Mouse (Mus musculus): Measurements from ENCODE around the gene Tmem126a. TPM values are rescaled to one million over a fixed set of nuclear protein-coding genes. Genes with fewer than 3 reads are reported as not detected.

The Tmem126a gene
- polyA plus RNA-seq (2014; fragmentation: Nextera tagmentation; extraction: Ambion mirVana), result 116 and 123 TPM in 2 replicates

GRCm38 (mm10) chr7:90456845-90457468 lies at the start of gene Tmem126a:
Gene Tmem126a (minus strand): TSS chr7:90457229.
- Histone ChIP-seq H3K4me1 (ENCODE audit: control insufficient read depth, insufficient read depth, low read length) (no peaks in the 10 kb centered on the region), H3K27me3 (ENCODE audit: control insufficient read depth, insufficient read depth, low read length) (no peaks in the 10 kb centered on the region), H3K4me3 (ENCODE audit: low read depth, low read length) (peak within 1 kb of the TSS; percentile 71), H3K27ac (ENCODE audit: low read depth, low read length) (peak within 1 kb of the TSS; percentile 71), H3K9ac (ENCODE audit: low read length) (peak within 1 kb of the TSS; percentile 87), H3K4me2 (peak within 1 kb of the TSS; percentile 54), H3K36me3 (ENCODE audit: control insufficient read depth, insufficient read depth, low read length) (peaks cover 5% of the 10 kb centered on the region; the same call in 1 of the 2 replicates), H3K9me3 (ENCODE audit: control insufficient read depth, low read length) (no peaks in the 10 kb centered on the region)
- peak; percentile 99 for ATAC-seq (ENCODE audit: low FRiP score)
- WGBS, result under 1% methylated on average over 41 of the region's 41 CpGs
- DNase-seq (ENCODE audit: low spot score, missing footprints), result peak; percentile 97

- 91% methylated on average over 2 of the region's 2 CpGs for WGBS
These were observed 25.6 kb upstream of the Tmem126a start for GRCm38 (mm10) chr7:90482607-90483006.

GRCm38 (mm10) chr7:90476313-90477245 lies 19.6 kb upstream of the Tmem126a start, which contains the start of gene Dlg2:
Gene Dlg2 (plus strand): TSS chr7:90476672.
- H3K27me3 ChIP-seq (ENCODE audit: control insufficient read depth, insufficient read depth, low read length), result no peaks in the 10 kb centered on the region
- peaks cover 8% of the 10 kb centered on the region; the same call in 1 of the 2 replicates for H3K4me1 ChIP-seq (ENCODE audit: control insufficient read depth, insufficient read depth, low read length)
- no peak for ATAC-seq (ENCODE audit: low FRiP score)
- no peaks in the 10 kb centered on the region for H3K9me3 ChIP-seq (ENCODE audit: control insufficient read depth, low read length)
- no peak for DNase-seq (ENCODE audit: low spot score, missing footprints)
- under 1% methylated on average over 32 of the region's 32 CpGs for WGBS
- peak within 1 kb of the TSS; percentile 82 for H3K4me2 ChIP-seq
- peak within 1 kb of the TSS; percentile 73 for H3K9ac ChIP-seq (ENCODE audit: low read length)
- H3K27ac ChIP-seq (ENCODE audit: low read depth, low read length), result peak within 1 kb of the TSS; percentile 61
- peak within 1 kb of the TSS; percentile 66 for H3K4me3 ChIP-seq (ENCODE audit: low read depth, low read length)
- H3K36me3 ChIP-seq (ENCODE audit: control insufficient read depth, insufficient read depth, low read length), result no peaks in the 10 kb centered on the region

More at GRCm38 (mm10) chr7:90482607-90483006, 25.6 kb upstream of the Tmem126a start:
- H3K36me3 ChIP-seq (ENCODE audit: control insufficient read depth, insufficient read depth, low read length), result no peaks in the 10 kb centered on the region
- DNase-seq (ENCODE audit: low spot score, missing footprints), result no peak
- H3K9me3 ChIP-seq (ENCODE audit: control insufficient read depth, low read length), result no peaks in the 10 kb centered on the region
- H3K27me3 ChIP-seq (ENCODE audit: control insufficient read depth, insufficient read depth, low read length), result no peaks in the 10 kb centered on the region
- ATAC-seq (ENCODE audit: low FRiP score), result no peak
- H3K9ac ChIP-seq (ENCODE audit: low read length), result no peak overlapping the region
- H3K27ac ChIP-seq (ENCODE audit: low read depth, low read length), result no peak overlapping the region
- H3K4me3 ChIP-seq (ENCODE audit: low read depth, low read length), result no peak overlapping the region
- H3K4me2 ChIP-seq, result no peak overlapping the region
- no peaks in the 10 kb centered on the region for H3K4me1 ChIP-seq (ENCODE audit: control insufficient read depth, insufficient read depth, low read length)

- DNase-seq (ENCODE audit: low spot score, missing footprints) (peak; percentile 100), ATAC-seq (ENCODE audit: low FRiP score) (peak; percentile 100)
- WGBS, result under 1% methylated on average over 36 of the region's 36 CpGs
- peak within 1 kb of the TSS; percentile 82 for H3K4me2 ChIP-seq
- peak within 1 kb of the TSS; percentile 73 for H3K9ac ChIP-seq (ENCODE audit: low read length)
- H3K27me3 ChIP-seq (ENCODE audit: control insufficient read depth, insufficient read depth, low read length), result no peaks in the 10 kb centered on the region
- H3K27ac ChIP-seq (ENCODE audit: low read depth, low read length), result peak within 1 kb of the TSS; percentile 61
- peaks cover 8% of the 10 kb centered on the region; the same call in 1 of the 2 replicates for H3K4me1 ChIP-seq (ENCODE audit: control insufficient read depth, insufficient read depth, low read length)
- H3K4me3 ChIP-seq (ENCODE audit: low read depth, low read length), result peak within 1 kb of the TSS; percentile 66
- no peaks in the 10 kb centered on the region for H3K36me3 ChIP-seq (ENCODE audit: control insufficient read depth, insufficient read depth, low read length)
- no peaks in the 10 kb centered on the region for H3K9me3 ChIP-seq (ENCODE audit: control insufficient read depth, low read length)
These were observed 18.8 kb upstream of the Tmem126a start, which contains the start of gene Tmem126b for GRCm38 (mm10) chr7:90475793-90476312. Gene Tmem126b (minus strand): TSS chr7:90476001.

GRCm38 (mm10) chr7:90473511-90473910 lies 16.5 kb upstream of the Tmem126a start:
- ATAC-seq (ENCODE audit: low FRiP score), result no peak
- peak; percentile 12 for DNase-seq (ENCODE audit: low spot score, missing footprints)
- H3K9ac ChIP-seq (ENCODE audit: low read length), result no peak overlapping the region
- WGBS, result 65% methylated on average over 2 of the region's 2 CpGs
- no peaks in the 10 kb centered on the region for H3K9me3 ChIP-seq (ENCODE audit: control insufficient read depth, low read length)
- no peak overlapping the region for H3K27ac ChIP-seq (ENCODE audit: low read depth, low read length)
- peaks cover 8% of the 10 kb centered on the region; the same call in 1 of the 2 replicates for H3K4me1 ChIP-seq (ENCODE audit: control insufficient read depth, insufficient read depth, low read length)
- no peak overlapping the region for H3K4me2 ChIP-seq
- H3K27me3 ChIP-seq (ENCODE audit: control insufficient read depth, insufficient read depth, low read length), result no peaks in the 10 kb centered on the region
- no peaks in the 10 kb centered on the region for H3K36me3 ChIP-seq (ENCODE audit: control insufficient read depth, insufficient read depth, low read length)
- H3K4me3 ChIP-seq (ENCODE audit: low read depth, low read length), result no peak overlapping the region

- Histone ChIP-seq H3K4me2 (no peak overlapping the region), H3K4me1 (ENCODE audit: control insufficient read depth, insufficient read depth, low read length) (no peaks in the 10 kb centered on the region), H3K9me3 (ENCODE audit: control insufficient read depth, low read length) (no peaks in the 10 kb centered on the region), H3K27me3 (ENCODE audit: control insufficient read depth, insufficient read depth, low read length) (no peaks in the 10 kb centered on the region), H3K27ac (ENCODE audit: low read depth, low read length) (no peak overlapping the region), H3K36me3 (ENCODE audit: control insufficient read depth, insufficient read depth, low read length) (no peaks in the 10 kb centered on the region), H3K9ac (ENCODE audit: low read length) (no peak overlapping the region), H3K4me3 (ENCODE audit: low read depth, low read length) (no peak overlapping the region)
- DNase-seq (ENCODE audit: low spot score, missing footprints) (peak; percentile 81), ATAC-seq (ENCODE audit: low FRiP score) (no peak)
- 91% methylated on average over 5 of the region's 5 CpGs for WGBS
These were observed 4.4 kb upstream of the Tmem126a start for GRCm38 (mm10) chr7:90461441-90461840.

- Histone ChIP-seq H3K36me3 (ENCODE audit: control insufficient read depth, insufficient read depth, low read length) (no peaks in the 10 kb centered on the region), H3K4me2 (no peak overlapping the region), H3K27me3 (ENCODE audit: control insufficient read depth, insufficient read depth, low read length) (no peaks in the 10 kb centered on the region), H3K9ac (ENCODE audit: low read length) (no peak overlapping the region), H3K9me3 (ENCODE audit: control insufficient read depth, low read length) (no peaks in the 10 kb centered on the region), H3K27ac (ENCODE audit: low read depth, low read length) (no peak overlapping the region), H3K4me3 (ENCODE audit: low read depth, low read length) (no peak overlapping the region), H3K4me1 (ENCODE audit: control insufficient read depth, insufficient read depth, low read length) (no peaks in the 10 kb centered on the region)
- 22% methylated on average over 14 of the region's 14 CpGs for WGBS
- ATAC-seq (ENCODE audit: low FRiP score), result no peak
- peak; percentile 88 for DNase-seq (ENCODE audit: low spot score, missing footprints)
These were observed 3.9 kb upstream of the Tmem126a start for GRCm38 (mm10) chr7:90460930-90461329.

- DNase-seq (ENCODE audit: low spot score, missing footprints), result no peak
- H3K27ac ChIP-seq (ENCODE audit: low read depth, low read length), result no peak overlapping the region
- no peaks in the 10 kb centered on the region for H3K27me3 ChIP-seq (ENCODE audit: control insufficient read depth, insufficient read depth, low read length)
- no peak overlapping the region for H3K9ac ChIP-seq (ENCODE audit: low read length)
- ATAC-seq (ENCODE audit: low FRiP score), result no peak
- 60% methylated on average over 10 of the region's 10 CpGs for WGBS
- no peaks in the 10 kb centered on the region for H3K9me3 ChIP-seq (ENCODE audit: control insufficient read depth, low read length)
- no peak overlapping the region for H3K4me3 ChIP-seq (ENCODE audit: low read depth, low read length)
- no peaks in the 10 kb centered on the region for H3K36me3 ChIP-seq (ENCODE audit: control insufficient read depth, insufficient read depth, low read length)
- H3K4me1 ChIP-seq (ENCODE audit: control insufficient read depth, insufficient read depth, low read length), result no peaks in the 10 kb centered on the region
- no peak overlapping the region for H3K4me2 ChIP-seq
These were observed 3.3 kb upstream of the Tmem126a start for GRCm38 (mm10) chr7:90460330-90460729.
